ENCODE assay signal across 14 mouse cellular contexts in genomic region chr13:99748128-99748527, GRCm38 (mm10).
DNase-seq lines count a peak whose midpoint lies in the region; ATAC-seq lines count a peak whose summit lies in the region.
"Had no signal": no experiment of that assay in that cellular context is flagged by ENCODE, and none has a peak within 500 bp of the region (broad histone marks: within the 10 kb centered on the region; RNA-seq: fewer than 3 reads in every experiment).

No protein-coding gene starts in this region.

- H3K27ac ChIP-seq in liver, embryonic 16.5 days (ENCODE audit: low read length) = no peak overlapping the region
- H3K27ac ChIP-seq: hindbrain, embryonic 12.5 days; intestine, embryonic 15.5 days had no signal

- ATAC-seq in frontal cortex, adult (ENCODE audit: low TSS enrichment) = peak; percentile 57; the same call in 1 of the 2 replicates
- peak; percentile 79 for ATAC-seq in erythroblast, adult 5-6 weeks (replicated peaks; ENCODE audit: low FRiP score, poor library complexity, severe bottlenecking)
- peak; percentile 83 for ATAC-seq in liver, embryonic 16.5 days (ENCODE audit: low read depth)
- ATAC-seq: intestine, embryonic 15.5 days had no signal

- H3K4me2 ChIP-seq in liver, embryonic 16.5 days (ENCODE audit: low read depth, low read length) = no peak overlapping the region
- H3K4me2 ChIP-seq: hindbrain, embryonic 12.5 days; intestine, embryonic 15.5 days had no signal

- no peaks in the 10 kb centered on the region for H3K36me3 ChIP-seq in liver, embryonic 16.5 days (ENCODE audit: control insufficient read depth, insufficient read depth)
- H3K36me3 ChIP-seq: hindbrain, embryonic 12.5 days; intestine, embryonic 15.5 days had no signal

- DNase-seq in frontal cortex, postnatal 10 days (ENCODE audit: low spot score in 2 of 2) = no peak
- peak; percentile 24 to 31 for DNase-seq in heart, postnatal 10 days
- no peak for DNase-seq in ovary, adult 18-20 months (ENCODE audit: low spot score)
- no peak for DNase-seq in thymus, postnatal 0 days (ENCODE audit: low spot score)
- no peak for DNase-seq in adrenal gland, adult (ENCODE audit: inconsistent age in 2 of 2, low spot score in 1 of 2)
- DNase-seq: cerebellum, adult 11-12 months; cerebellum, postnatal 25 days; right cerebral cortex, postnatal 25 days; thymus, postnatal 4 days had no signal

- 32% methylated on average over 9 of the region's 9 CpGs for WGBS in liver, embryonic 16.5 days (ENCODE audit: insufficient replicate concordance)

- H3K9me3 ChIP-seq in liver, embryonic 16.5 days (replicated peaks; ENCODE audit: control insufficient read depth, low read length) = no peaks in the 10 kb centered on the region
- H3K9me3 ChIP-seq: hindbrain, embryonic 12.5 days; intestine, embryonic 15.5 days had no signal

- H3K4me1 ChIP-seq in liver, embryonic 16.5 days (ENCODE audit: control insufficient read depth, low read depth, low read length) = peaks cover 12% of the 10 kb centered on the region
- H3K4me1 ChIP-seq: intestine, embryonic 15.5 days had no signal

- intact Hi-C loops in heart, postnatal 10 days (cut with DNase I) = no loop called here

- H3K27me3 ChIP-seq in liver, embryonic 16.5 days (ENCODE audit: control insufficient read depth, insufficient read depth, low read depth, low read length) = no peaks in the 10 kb centered on the region
- H3K27me3 ChIP-seq: hindbrain, embryonic 12.5 days; intestine, embryonic 15.5 days had no signal

- H3K9ac ChIP-seq in liver, embryonic 16.5 days (ENCODE audit: low read depth, low read length) = no peak overlapping the region
- H3K9ac ChIP-seq: hindbrain, embryonic 12.5 days; intestine, embryonic 15.5 days had no signal

- H3K4me3 ChIP-seq in liver, embryonic 16.5 days (ENCODE audit: low read depth, low read length) = no peak overlapping the region
- H3K4me3 ChIP-seq: hindbrain, embryonic 12.5 days; intestine, embryonic 15.5 days had no signal

Comparison
In these comparisons a context has a peak if more than half of its experiments do, and no peak if none do; other contexts are left out.
1. DNase-seq: peak in heart, postnatal 10 days (2 of 2); none in frontal cortex, postnatal 10 days (0 of 2), ovary, adult 18-20 months (single experiment), thymus, postnatal 0 days (single experiment) and adrenal gland, adult (0 of 2).
2. Peak in every context shown above with its lines, with median percentiles within 50 percentile points of each other: ATAC-seq.